Mouse (Mus musculus): Measurements from ENCODE around the gene Parp11.

GRCm38 (mm10) chr6:127404070-127404810, 42.4 kb upstream of the Parp11 start:
- TF ChIP-seq CTCF (IDR thresholded peaks at IDR 0.05) = no peak
- no peak for TF ChIP-seq EP300 (IDR thresholded peaks at IDR 0.05; ENCODE audit: insufficient read depth, low read depth, low read length)
- no peak for TF ChIP-seq POLR2A (IDR thresholded peaks at IDR 0.05; ENCODE audit: insufficient read depth, low read depth, low read length)
